Mouse (Mus musculus) spleen, adult 2 months (tissue): ENCODE data around the gene Reep1. TPM values are rescaled to one million over a fixed set of nuclear protein-coding genes. Genes with fewer than 3 reads are reported as not detected.

Source experiments
- DNase-seq, 2 experiments: peaks; one replicate each; pipeline versions ENCODE4 v3.0.0 to v3.0.0-alpha.2; 2012 to 2021; ENCODE audit warnings: low spot score in 2 of 2, low read depth in 1 of 2
- H3K27ac ChIP-seq: fragments of 200-500 bp; 2 replicates; pipeline ENCODE4 v1.5.1; 2012; ENCODE audit warnings: low read length, inconsistent platforms; ENCODE audit not compliant: insufficient read depth
- H3K27me3 ChIP-seq: fragments of 200-500 bp; 2 replicates; pipeline ENCODE4 v1.6.1; 2012; ENCODE audit warnings: mild to moderate bottlenecking, moderate library complexity, low read length, inconsistent platforms; ENCODE audit not compliant: control insufficient read depth, insufficient read depth
- H3K36me3 ChIP-seq: fragments of 200-500 bp; 2 replicates; pipeline ENCODE4 v1.6.1; 2012; ENCODE audit warnings: mild to moderate bottlenecking, low read length, inconsistent platforms; ENCODE audit not compliant: control insufficient read depth, insufficient read depth
- H3K4me1 ChIP-seq: fragments of 200-500 bp; 2 replicates; pipeline ENCODE4 v1.6.1; 2011; ENCODE audit warnings: inconsistent platforms; ENCODE audit not compliant: control insufficient read depth, insufficient read depth, insufficient read length
- H3K4me3 ChIP-seq: fragments of 200-500 bp; 2 replicates; pipeline ENCODE4 v1.5.1; 2011; ENCODE audit warnings: mild to moderate bottlenecking, inconsistent platforms; ENCODE audit not compliant: insufficient read depth, insufficient read length; ENCODE audit errors: extremely low read depth
- CTCF ChIP-seq: fragments of 200-500 bp; IDR thresholded peaks from 2 replicates; pipeline ENCODE4 v1.5.1; 2011; ENCODE audit warnings: mild to moderate bottlenecking, inconsistent platforms; ENCODE audit not compliant: insufficient read depth, insufficient read length, insufficient replicate concordance; ENCODE audit errors: extremely low read depth
- POLR2A ChIP-seq: fragments of 200-500 bp; IDR thresholded peaks from 2 replicates; pipeline ENCODE4 v1.6.1; 2011; ENCODE audit warnings: low read depth, low read length, inconsistent platforms
- WGBS: fragments of 180-500 bp; shearing (Covaris S2); methylation state at CpG from one replicate; pipeline ENCODE4 v1.1.7; 2018; 5-methylcytosine and 5-hydroxymethylcytosine counted together
- polyA plus RNA-seq: library from polyadenylated mRNA; depleted of rRNA; stranded (reverse); fragments of >200 nt; gene quantifications from 2 replicates; pipeline ENCODE4 v1.2.3, GENCODE M21; 2012

The Reep1 gene
- polyA plus RNA-seq, 1 experiment: 0.49 TPM

DNA sequence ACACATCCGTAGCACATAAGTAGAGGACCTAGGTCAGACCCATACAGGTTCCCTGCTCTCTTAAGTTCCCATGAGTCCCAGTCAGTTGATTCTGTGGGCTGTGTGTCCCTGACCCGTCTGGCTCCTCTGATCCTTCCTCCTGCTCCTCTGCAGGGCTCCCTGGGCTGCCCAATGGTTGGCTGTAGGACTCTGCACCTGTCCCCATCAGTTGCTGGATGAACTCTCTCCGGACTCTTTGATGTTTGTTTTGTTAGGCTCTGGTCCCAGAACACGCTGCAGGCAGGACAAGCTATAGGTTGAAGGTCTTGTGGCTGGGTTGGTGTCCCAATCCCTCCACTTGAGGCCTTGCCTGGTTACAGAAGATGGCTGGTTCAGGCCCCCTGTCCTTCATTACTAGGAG is 51.4 kb downstream of the Reep1 start:
- 90% methylated on average over 4 of the region's 4 CpGs for WGBS
- H3K36me3 ChIP-seq: no peaks in the 10 kb centered on the region
- no peak for DNase-seq
- no peaks in the 10 kb centered on the region for H3K27me3 ChIP-seq
- H3K4me1 ChIP-seq: peaks cover 10% of the 10 kb centered on the region
- H3K4me3 ChIP-seq: no peak overlapping the region
- TF ChIP-seq POLR2A (no peak), CTCF (no peak)
- no peak overlapping the region for H3K27ac ChIP-seq

DNA sequence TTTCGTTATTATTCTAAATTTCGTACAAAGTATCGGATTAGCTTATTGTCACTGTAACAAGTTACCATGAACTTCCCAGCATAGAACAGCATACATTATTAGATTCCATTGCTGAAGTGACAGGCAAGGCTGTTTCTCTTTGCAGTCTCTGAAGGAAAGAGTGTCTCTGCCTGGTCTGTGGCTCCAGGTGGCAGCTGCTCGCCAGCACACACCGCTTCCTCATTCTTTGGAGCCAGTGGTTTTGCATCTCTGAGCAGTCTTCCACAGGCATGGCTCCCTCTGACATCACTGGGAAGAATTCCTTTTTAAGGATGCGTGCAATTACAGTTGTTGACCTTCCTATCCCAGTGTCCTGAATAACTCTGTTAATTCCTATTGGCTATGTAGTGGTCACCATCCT is 52.7 kb downstream of the Reep1 start:
- DNase-seq: no peak
- Histone ChIP-seq H3K27me3 (no peaks in the 10 kb centered on the region), H3K27ac (no peak overlapping the region), H3K4me3 (no peak overlapping the region), H3K36me3 (no peaks in the 10 kb centered on the region), H3K4me1 (peaks cover 10% of the 10 kb centered on the region)
- 59% methylated on average over 6 of the region's 6 CpGs for WGBS
- TF ChIP-seq POLR2A (no peak), CTCF (no peak)

DNA sequence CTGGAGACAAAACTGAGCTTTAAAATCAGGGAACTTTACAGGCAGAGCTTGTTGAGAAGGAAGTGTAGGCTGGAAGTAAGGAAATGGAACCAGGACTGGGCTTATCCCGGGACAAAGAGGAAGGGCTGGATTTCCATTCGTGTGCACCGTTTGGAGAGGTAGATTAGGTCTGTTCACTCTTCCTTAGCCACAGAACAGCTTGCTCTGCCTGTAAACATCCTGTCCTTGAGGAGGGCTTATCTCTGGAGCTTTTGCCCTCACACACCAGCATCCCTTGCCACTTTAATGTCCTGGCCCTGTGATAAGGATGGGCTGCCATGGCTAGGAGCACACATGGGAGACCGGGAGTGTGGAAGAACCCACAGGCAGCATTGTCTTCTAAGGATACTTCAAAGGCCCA is 60.4 kb downstream of the Reep1 start:
- TF ChIP-seq CTCF: no peak
- no peak for TF ChIP-seq POLR2A
- no peak for DNase-seq
- H3K27ac ChIP-seq: no peak overlapping the region

DNA sequence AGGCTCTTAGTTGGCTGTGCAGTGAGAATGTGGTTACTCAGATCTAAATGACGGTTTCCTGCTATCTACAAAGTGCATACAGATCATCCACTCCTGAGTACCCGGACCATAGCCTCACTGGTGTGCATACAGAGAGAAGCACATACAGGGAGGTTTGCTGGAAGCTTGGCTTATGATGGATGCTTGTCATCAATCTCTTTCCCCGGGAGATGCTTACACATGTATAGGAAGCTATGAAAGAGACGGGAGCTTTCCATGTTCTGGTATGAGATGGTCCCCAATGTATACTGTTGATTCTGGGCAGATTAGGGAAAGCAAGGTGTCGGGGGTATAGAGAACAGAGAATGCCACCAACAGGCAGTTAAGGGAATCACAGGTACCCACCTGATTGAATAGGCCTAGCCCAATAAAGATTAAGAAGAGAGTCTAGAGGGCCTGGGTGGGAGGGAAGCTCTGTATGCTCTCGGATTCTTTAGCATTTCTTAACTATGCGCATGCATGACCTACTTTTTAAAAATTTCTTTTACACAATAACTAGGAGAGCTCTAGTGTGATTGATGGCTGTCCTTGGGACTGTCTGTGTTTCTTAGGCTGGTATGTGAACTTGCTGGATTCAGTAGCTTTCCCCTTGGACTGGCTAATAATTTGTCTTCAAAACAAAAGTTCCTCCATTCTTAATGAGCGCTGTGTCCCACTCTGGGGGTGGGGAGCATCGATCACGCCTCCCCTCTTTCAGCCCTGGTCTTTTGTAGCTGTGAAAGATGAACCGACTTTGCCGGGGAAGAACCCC is 62.7 kb downstream of the Reep1 start:
- no peak overlapping the region for H3K27ac ChIP-seq
- no peaks in the 10 kb centered on the region for H3K4me1 ChIP-seq
- no peaks in the 10 kb centered on the region for H3K27me3 ChIP-seq
- 81% methylated on average over 12 of the region's 12 CpGs for WGBS
- no peak for DNase-seq
- H3K4me3 ChIP-seq: no peak overlapping the region
- no peaks in the 10 kb centered on the region for H3K36me3 ChIP-seq
- TF ChIP-seq POLR2A: no peak

More for the DNA sequence above, 60.4 kb downstream of the Reep1 start:
- Histone ChIP-seq H3K4me1 (no peaks in the 10 kb centered on the region), H3K4me3 (no peak overlapping the region), H3K36me3 (no peaks in the 10 kb centered on the region), H3K27me3 (no peaks in the 10 kb centered on the region)
- 42% methylated on average over 4 of the region's 4 CpGs for WGBS

DNA sequence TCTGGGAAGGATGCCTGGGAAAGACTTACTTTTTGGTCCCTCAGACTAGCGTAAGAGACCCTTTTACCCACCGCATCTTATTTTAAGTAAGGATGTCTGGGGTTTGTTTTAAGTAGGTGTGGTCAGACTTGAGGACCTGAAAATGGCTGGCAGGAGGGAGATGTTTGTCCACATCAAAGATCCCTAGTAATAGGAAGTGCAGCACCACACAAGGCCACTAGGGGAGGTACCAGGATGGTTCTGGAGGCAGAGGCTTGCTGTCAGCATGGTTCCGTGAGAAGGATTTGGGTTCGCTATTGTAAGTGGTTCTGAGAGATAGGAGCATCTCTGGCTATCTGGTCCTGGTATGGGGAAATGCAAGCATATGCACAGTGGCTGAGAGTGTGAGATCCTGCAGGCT is 63.5 kb downstream of the Reep1 start:
- no peak for TF ChIP-seq CTCF
- TF ChIP-seq POLR2A: no peak
- Histone ChIP-seq H3K4me1 (no peaks in the 10 kb centered on the region), H3K36me3 (no peaks in the 10 kb centered on the region), H3K27me3 (no peaks in the 10 kb centered on the region), H3K27ac (no peak overlapping the region), H3K4me3 (no peak overlapping the region)
- DNase-seq: no peak
- WGBS: 97% methylated on average over 4 of the region's 4 CpGs

DNA sequence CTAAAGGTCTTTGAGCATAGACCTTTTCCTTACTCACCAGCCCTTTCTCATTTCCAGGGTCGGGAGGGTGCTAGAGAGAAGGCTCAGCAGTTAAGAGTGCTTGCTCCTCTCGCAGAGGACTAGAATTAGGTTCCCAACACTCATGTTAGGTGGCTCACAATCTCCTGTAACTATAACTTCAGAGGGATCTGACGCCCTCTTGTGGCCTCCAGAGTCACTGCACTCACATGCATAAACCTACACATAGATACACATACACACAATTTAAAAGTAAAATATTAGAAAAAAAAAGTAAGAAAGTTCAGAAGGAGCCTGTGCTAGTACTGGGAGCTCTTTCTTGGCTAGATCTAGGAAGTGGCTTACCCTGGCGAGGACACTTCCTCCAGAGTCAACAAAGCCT is 63.9 kb downstream of the Reep1 start:
- Histone ChIP-seq H3K27me3 (no peaks in the 10 kb centered on the region), H3K27ac (no peak overlapping the region), H3K4me3 (no peak overlapping the region), H3K4me1 (no peaks in the 10 kb centered on the region), H3K36me3 (no peaks in the 10 kb centered on the region)
- DNase-seq: no peak
- TF ChIP-seq CTCF (no peak), POLR2A (no peak)
- WGBS: 88% methylated on average over 4 of the region's 4 CpGs

DNA sequence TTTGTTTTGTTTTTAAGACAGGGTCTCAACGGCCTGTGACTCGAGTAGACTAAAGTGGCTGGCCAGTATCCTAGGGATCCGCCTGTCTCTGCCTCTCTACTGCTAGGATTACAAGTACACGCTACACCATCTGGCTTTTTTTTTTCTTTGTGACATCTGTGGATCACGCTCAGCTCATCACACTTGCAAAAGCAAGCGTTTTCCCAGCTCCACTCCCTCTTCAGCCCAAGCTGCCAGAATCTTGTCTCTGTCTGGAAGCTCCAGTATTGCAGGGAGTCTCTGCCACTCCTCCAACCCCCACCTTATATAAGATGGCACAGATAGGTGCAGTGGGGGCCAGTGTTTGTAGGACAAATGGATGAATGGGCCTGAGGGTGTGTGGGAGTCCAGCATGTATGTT is 64.8 kb downstream of the Reep1 start:
- no peaks in the 10 kb centered on the region for H3K4me1 ChIP-seq
- DNase-seq: no peak
- WGBS: 92% methylated on average over 6 of the region's 6 CpGs

More for the DNA sequence above, 64.8 kb downstream of the Reep1 start:
- TF ChIP-seq CTCF (no peak), POLR2A (no peak)
- Histone ChIP-seq H3K36me3 (no peaks in the 10 kb centered on the region), H3K27ac (no peak overlapping the region), H3K4me3 (no peak overlapping the region), H3K27me3 (no peaks in the 10 kb centered on the region)
